Comparison of ENCODE assay signal across 16 mouse cellular contexts in the genomic region with DNA sequence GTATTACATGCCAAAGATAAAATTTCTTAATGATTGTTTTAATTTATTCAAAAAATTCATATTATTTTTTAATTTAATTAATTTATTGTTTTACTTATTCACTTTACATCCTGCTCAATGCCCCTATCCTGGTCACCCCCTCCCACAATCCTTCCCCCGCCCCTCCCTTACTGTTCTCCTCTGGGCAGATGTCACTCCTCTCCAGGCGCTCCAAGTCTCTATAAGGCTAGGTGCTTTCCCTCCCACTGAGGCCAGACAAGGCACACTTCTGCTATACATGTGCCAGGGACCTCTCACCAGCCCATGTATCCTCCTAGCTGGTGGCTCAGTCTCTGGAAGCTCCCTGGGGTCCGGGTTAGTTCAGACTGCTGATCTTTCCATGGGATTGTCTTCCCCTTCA.
"Had no signal": no experiment of that assay in that cellular context is flagged by ENCODE, and none has a peak within 500 bp of the region (broad histone marks: within the 10 kb centered on the region; RNA-seq: fewer than 3 reads in every experiment).

No protein-coding gene starts in this region.

- H3K27ac ChIP-seq: limb, embryonic 12.5 days; limb, embryonic 15.5 days; liver, embryonic 14.5 days; macrophage; neural tube, embryonic 13.5 days had no signal

- H3K36me3 ChIP-seq: limb, embryonic 12.5 days; limb, embryonic 15.5 days; neural tube, embryonic 13.5 days had no signal

- H3K4me3 ChIP-seq: limb, embryonic 12.5 days; limb, embryonic 15.5 days; neural tube, embryonic 13.5 days had no signal

- ATAC-seq: liver, postnatal 0 days; lung, postnatal 0 days had no signal

- H3K9me3 ChIP-seq: limb, embryonic 12.5 days; limb, embryonic 15.5 days; neural tube, embryonic 13.5 days had no signal

- H3K9ac ChIP-seq: limb, embryonic 12.5 days; limb, embryonic 15.5 days; liver, embryonic 14.5 days; liver, postnatal 0 days; lung, embryonic 14.5 days; neural tube, embryonic 13.5 days had no signal

- H3K27me3 ChIP-seq: limb, embryonic 12.5 days; limb, embryonic 15.5 days; neural tube, embryonic 13.5 days had no signal

- H3K4me1 ChIP-seq: limb, embryonic 12.5 days; limb, embryonic 15.5 days; neural tube, embryonic 13.5 days had no signal

- H3K4me2 ChIP-seq: limb, embryonic 12.5 days; limb, embryonic 15.5 days; liver, embryonic 11.5 days; lung, embryonic 14.5 days; neural tube, embryonic 13.5 days had no signal

- DNase-seq: kidney, adult 11 months; kidney, adult 8-10 months; kidney, postnatal 14 days; kidney, postnatal 4 days; left cerebral cortex, postnatal 4 days; liver, postnatal 0 days; lung, embryonic 14.5 days; thymus, adult 18-20 months; thymus, postnatal 36 days had no signal
